Mouse (Mus musculus) CH12.LX (cell line): ENCODE results near the gene Avp.

Experiments
- CTCF ChIP-seq, 2 experiments: IDR thresholded peaks in 1 of 2; conservative IDR thresholded peaks in 1 of 2; 2 replicates each; pipeline ENCODE4 v1.5.1; 2011 to 2012; ENCODE audit warnings: low read depth in 2 of 2, low read length in 2 of 2, improper control_type of control experiment in 1 of 2, inconsistent platforms in 1 of 2, mild to moderate bottlenecking in 1 of 2, moderate library complexity in 1 of 2
- E2F4 ChIP-seq: IDR thresholded peaks from 2 replicates; pipeline ENCODE4 v1.6.1; 2011; ENCODE audit warnings: low read depth, low read length, improper control_type of control experiment; ENCODE audit not compliant: insufficient replicate concordance
- EP300 ChIP-seq: IDR thresholded peaks from 2 replicates; pipeline ENCODE4 v1.6.1; 2011; ENCODE audit warnings: low read length, improper control_type of control experiment
- HCFC1 ChIP-seq: IDR thresholded peaks from 2 replicates; pipeline ENCODE4 v1.6.1; 2012; ENCODE audit warnings: low read depth, mild to moderate bottlenecking, inconsistent platforms, low read length, improper control_type of control experiment
- JUND ChIP-seq: conservative IDR thresholded peaks from 2 replicates; pipeline ENCODE4 v1.6.1; 2011; ENCODE audit warnings: low read depth, low read length, improper control_type of control experiment
- MYC ChIP-seq: IDR thresholded peaks from 2 replicates; pipeline ENCODE4 v1.6.1; 2011; ENCODE audit warnings: low read depth, mild to moderate bottlenecking, improper control_type of control experiment, low read length
- POLR2A ChIP-seq: IDR thresholded peaks from 2 replicates; pipeline ENCODE4 v1.6.1; 2011; ENCODE audit warnings: low read depth, mild to moderate bottlenecking, improper control_type of control experiment, low read length
- POLR2AphosphoS2 ChIP-seq: IDR thresholded peaks from 2 replicates; pipeline ENCODE4 v1.6.1; 2011; ENCODE audit warnings: low read depth, low read length, improper control_type of control experiment
- SIN3A ChIP-seq: IDR thresholded peaks from 2 replicates; pipeline ENCODE4 v1.6.1; 2012; ENCODE audit warnings: low read length, improper control_type of control experiment, inconsistent platforms
- ZMIZ1 ChIP-seq: IDR thresholded peaks from 2 replicates; pipeline ENCODE4 v1.6.1; 2012; ENCODE audit warnings: low read depth, mild to moderate bottlenecking, inconsistent platforms, low read length, improper control_type of control experiment

DNA sequence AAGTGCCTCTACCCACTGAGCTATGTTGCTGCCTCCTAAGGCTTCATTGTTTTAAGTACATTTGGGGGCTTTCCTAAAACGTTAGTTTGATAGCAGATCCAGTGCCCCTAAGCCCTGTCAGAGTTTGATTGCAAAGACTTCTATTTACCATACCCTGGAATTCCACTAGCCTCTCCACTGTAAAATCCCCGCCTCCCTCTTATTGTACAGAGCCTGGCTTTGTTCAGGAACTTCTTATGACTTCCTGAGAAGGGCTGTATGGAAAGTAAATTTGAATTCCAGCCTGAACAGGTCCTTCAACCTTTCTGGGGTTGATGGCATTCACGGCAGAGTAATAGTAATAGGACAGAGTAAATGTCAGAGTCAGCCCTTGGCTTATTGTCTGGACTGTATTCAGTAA is 45.5 kb downstream of the Avp start:
- TF ChIP-seq CTCF (conservative IDR thresholded peaks at IDR 0.05 in 1 of 2, IDR thresholded peaks at IDR 0.05 in 1 of 2; ENCODE audit: low read depth in 2 of 2, low read length in 2 of 2) (no peak), EP300 (no peak), E2F4 (no peak), JUND (no peak), POLR2A (no peak), MYC (no peak), HCFC1 (no peak), POLR2AphosphoS2 (no peak), SIN3A (no peak), ZMIZ1 (no peak)
